Mouse (Mus musculus) left cerebral cortex, postnatal 36 days (tissue): ENCODE data around the gene Tmem51. TPM values are rescaled to one million over a fixed set of nuclear protein-coding genes. Genes with fewer than 3 reads are reported as not detected.
"Not testable (repeated sequence)": the region's sequence is repeated elsewhere in the genome, so short reads cannot be mapped to it uniquely, and the experiment has no call there.

ENCODE experiments used
- DNase-seq, 2 experiments: peaks; one replicate each; pipeline ENCODE4 v3.0.0; 2021 to 2022; ENCODE audit warnings: low spot score in 2 of 2, mixed read lengths in 1 of 2
- intact Hi-C: fragments of 180-260 bp; cut with DNase I; formaldehyde crosslinking; loops from one replicate; pipeline ENCODE4 v1.15.1; 2025
- total RNA-seq, 2 experiments: library from RNA; stranded (reverse); gene quantifications; 2 replicates each; pipeline ENCODE4 v1.2.3; 2021

Tmem51 gene
- total RNA-seq, 2 experiments from 2014 or later = 4.8 to 5.4 TPM

DNA sequence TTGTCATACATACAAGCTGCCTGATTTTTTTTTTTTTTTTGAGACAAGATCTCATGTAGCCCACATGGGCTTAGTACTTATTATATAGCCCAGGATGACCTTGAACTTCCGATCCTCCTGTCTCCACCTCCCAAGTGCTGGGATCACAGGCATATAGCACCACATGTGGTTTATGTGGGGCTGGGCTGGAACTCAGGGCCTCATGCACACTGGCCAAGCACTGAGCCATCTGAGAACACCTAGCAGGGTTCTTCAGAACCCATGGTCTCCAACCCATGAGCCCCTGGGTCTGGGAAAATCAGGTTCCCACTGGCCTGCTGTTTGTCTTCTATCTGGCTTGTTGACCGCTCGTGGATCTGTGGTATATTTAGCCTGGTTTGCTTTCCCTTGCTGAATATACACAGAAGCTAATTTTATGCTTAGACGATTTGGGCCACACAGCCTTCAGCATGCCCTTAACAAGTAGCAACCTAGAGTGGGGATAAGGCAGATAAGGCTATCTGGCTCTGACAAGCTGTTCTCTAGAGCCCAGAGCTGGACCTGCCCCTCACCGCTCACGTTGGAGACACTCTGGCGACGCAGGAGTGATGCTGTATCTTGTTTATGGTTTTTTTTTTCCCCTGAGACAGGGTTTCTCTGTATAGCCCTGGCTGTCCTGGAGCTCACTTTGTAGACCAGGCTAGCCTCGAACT lies 44.3 kb downstream of the Tmem51 start:
- DNase-seq = no peak
- intact Hi-C loops = no loop called here

DNA sequence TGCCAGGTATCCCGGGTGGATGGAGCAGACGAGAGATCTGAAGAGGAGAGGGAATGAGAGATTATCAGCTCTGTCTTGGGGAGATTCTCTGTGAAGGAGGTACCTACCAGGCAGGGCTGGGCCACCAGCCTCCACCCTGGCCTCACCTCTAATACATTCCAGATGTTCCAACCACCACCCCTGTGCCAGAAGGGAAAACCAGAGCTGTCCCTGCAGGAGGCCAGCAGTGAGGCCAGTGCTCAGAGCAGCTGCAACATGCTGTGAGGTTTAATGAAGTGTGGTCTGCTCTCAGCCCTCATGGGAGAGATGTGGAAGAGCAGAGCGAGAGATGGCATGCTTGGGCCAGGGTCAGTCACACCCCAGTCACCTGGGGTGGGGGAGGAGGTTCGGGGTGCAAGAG lies 46.2 kb downstream of the Tmem51 start:
- intact Hi-C loops = no loop called here
- no peak for DNase-seq

GRCm38 (mm10) chr4:142028533-142028932 lies 55.6 kb downstream of the Tmem51 start:
- no peak for DNase-seq
- intact Hi-C loops = no loop called here

- intact Hi-C loops = no loop called here
- DNase-seq = no peak
Measured at GRCm38 (mm10) chr4:142026965-142027364, 57.1 kb downstream of the Tmem51 start.

DNA sequence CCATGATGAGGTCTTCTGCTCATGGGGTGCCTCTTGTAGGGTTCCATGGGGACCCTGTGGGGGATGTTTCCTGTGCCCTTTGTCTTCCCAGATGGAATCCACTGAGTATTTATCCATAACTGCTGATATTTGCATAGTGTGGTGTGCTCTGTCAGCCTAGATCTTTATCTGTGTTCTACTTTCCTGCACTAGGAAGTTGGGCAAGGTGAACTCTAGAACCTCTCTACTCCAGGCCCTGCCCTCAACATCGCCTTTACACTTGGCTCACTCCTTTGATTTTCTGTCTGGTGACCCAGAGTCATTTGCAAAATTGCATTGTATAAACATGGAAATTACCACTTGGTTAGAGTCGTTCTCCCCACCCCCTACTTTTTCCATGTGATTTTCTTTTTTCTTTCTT lies 59.6 kb downstream of the Tmem51 start:
- intact Hi-C loops = no loop called here
- DNase-seq = no peak

- intact Hi-C loops = no loop called here
- no peak for DNase-seq
Measured at GRCm38 (mm10) chr4:142023166-142023565, 60.9 kb downstream of the Tmem51 start.

- intact Hi-C loops = no loop called here
- DNase-seq = no peak
Measured at GRCm38 (mm10) chr4:142017686-142018085, 66.4 kb downstream of the Tmem51 start.

DNA sequence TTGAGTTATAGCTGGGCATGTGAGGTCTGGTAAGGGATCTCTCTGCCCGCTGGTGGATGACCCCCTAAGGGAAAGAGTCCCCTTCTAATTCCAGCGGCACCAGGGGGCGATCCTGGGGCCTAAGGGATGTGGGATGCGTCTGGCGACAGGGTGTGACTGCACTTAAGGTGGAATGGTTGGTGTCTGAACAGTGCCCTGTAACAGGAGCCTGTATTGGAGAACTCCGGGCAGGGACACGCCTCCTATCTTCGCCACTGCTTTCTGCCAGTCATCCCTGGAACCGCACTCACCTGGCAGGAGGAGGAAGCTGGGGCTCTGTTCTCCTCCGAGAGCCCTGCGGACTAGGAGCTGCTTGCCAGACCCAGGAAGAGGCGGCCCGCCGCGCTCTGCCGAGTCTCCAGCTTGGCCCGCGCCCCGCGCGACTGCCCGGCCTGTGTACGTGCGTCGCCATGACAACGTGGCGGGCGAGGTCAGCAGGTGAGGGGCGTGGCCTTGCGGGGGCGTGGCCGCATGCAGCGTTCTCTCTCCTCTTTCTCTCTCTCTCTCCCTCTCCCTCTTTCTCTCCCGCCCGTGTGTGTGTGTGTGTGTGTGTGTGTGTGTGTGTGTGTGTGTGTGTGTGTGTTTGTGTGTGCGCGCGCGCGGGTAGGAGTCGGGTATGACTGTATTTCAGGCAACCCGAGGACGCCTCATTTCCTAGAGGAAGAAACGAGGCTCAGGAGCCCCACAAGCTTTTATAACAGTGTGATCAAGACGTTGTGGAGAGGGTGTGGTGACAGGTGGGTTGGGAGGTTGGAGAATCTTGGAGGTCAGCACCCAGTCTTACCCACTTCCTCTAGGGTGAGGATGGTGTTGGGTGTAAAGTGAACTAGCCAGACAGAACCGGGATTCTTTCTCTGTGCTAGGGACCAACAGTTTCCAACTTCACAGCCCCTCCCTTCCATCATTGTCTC lies 69.2 kb downstream of the Tmem51 start, which contains the start of gene Fhad1:
Gene Fhad1 (minus strand): TSS at position 424 of the 950 bp plus-strand sequence.
- intact Hi-C loops = no loop called here
- peak; percentile 53 to 54 for DNase-seq

GRCm38 (mm10) chr4:142011236-142011635 lies 72.9 kb downstream of the Tmem51 start:
- intact Hi-C loops = no loop called here
- DNase-seq = no peak

GRCm38 (mm10) chr4:142010441-142010840 lies 73.7 kb downstream of the Tmem51 start:
- DNase-seq = no peak
- intact Hi-C loops = no loop called here

DNA sequence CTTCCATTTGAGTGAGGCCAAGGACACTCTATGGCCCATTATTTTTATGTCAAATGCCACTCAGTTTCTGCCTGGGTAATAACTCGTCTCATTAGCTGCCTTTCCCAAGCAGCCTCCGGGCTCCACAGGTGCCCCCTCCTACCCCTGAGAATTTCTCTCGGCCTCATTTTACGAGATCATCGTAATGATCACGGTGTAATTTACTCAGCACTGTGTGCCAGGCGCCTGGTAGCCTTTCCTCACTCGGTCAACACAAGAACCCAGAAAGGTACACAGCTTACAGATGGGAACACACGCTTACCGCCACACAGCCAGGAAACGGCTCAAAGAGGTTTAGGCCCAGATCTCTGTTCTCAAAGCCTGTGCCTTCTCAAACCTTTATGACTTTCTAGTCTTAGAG lies 75.9 kb downstream of the Tmem51 start:
- no peak for DNase-seq
- intact Hi-C loops = loop anchor here (10.0 kb wide), 1 partner anchor 227 kb away; the partner anchor contains the start of gene Kazn

- intact Hi-C loops = loop anchor here (10.0 kb wide), 1 partner anchor 234 kb away; the partner anchor contains the start of gene Kazn
- DNase-seq = no peak
Measured at GRCm38 (mm10) chr4:142000581-142000980, 83.5 kb downstream of the Tmem51 start.

DNA sequence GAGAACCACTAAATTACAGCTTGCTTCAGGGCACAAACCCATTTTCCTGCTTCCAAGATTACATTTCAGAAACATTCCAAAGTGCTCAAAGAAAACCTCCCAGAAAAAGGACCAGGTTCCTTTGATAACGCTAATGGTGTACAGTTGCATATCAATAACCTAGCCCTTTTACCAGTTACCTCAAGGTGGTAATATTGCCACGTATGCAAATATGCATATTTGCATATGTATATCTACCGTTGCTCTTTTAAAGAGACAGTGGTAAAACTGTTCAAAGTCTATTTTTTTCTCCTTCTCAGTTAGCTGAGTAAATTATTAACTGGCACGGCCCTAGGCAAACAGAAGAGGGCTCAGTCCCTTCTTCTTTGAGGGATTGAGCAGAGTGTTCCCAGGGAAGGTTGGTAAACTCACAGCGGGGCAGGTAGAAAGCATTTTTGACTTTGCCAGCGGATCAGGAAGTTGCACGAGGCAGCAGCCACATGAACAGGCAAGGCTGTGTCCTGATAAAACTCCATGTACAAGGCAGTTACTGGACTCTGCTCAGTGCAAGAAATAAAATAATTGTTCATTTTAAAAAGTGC lies 84.5 kb downstream of the Tmem51 start:
- intact Hi-C loops = loop anchor here (10.0 kb wide), 1 partner anchor 235 kb away; the partner anchor contains the start of gene Kazn

DNA sequence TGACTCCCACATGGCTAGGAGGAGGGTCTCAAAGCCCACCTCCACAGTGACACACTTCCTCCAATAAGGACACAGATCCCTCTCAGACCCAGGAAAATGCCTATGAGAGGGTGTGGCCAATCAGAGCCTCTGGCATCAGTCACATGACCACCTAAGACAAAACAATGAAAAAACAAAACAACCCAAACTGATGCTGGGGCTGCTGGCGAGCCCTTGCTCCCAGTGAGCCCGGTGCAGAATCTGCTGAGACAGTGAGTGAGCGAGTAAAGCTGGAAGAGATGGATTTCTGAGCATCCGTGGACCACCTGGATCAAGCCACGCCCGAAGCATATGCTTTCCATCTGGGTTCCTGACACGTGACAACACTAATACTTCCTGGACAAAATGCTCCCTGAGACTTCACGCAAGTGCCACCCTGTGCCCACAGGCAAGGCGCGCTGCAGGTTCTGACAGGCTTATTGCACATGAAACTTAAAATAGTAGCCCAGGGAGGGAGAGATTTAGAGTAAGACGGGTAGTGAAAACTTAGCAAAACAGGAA lies 85.8 kb downstream of the Tmem51 start:
- DNase-seq = no peak
- intact Hi-C loops = no loop called here

More for the DNA sequence above, 84.5 kb downstream of the Tmem51 start:
- DNase-seq = no peak

GRCm38 (mm10) chr4:141996880-141997279 lies 87.2 kb downstream of the Tmem51 start:
- intact Hi-C loops = no loop called here
- no peak for DNase-seq

DNA sequence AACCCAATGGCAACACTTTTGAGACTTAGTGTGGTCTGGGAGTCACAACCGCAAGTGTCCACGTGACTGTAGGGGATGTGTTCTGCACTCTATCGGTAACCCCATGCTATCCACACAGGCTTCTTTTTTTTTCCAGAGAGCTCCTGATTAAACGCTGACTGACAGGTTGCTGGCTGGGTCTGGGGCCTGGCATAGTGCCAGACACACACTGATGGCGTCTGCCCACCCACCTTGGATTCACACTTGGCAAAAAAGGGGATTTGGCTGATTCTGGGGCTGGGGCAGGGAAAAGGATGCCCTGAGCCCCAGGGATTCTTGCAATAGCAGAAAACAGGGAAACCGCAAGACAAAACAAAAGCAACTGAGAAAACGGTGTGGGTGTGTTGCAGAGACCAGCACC lies 88.0 kb downstream of the Tmem51 start:
- intact Hi-C loops = no loop called here
- no peak for DNase-seq

DNA sequence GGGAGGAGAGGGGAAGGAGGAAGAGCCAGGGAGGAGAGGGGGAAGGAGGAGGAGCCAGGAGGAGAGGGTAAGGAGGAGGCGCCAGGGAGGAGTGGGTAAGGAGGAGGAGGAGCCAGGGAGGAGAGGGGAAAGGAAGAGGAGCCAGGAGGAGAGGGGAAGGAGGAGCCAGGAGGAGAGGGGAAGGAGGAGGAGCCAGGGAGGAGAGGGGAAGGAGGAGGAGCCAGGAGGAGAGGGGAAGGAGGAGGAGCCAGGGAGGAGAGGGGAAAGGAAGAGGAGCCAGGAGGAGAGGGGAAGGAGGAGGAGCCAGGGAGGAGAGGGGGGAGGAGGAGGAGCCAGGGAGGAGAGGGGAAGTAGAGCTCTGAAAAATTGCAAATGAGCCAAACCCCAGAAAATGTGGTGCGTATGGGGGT lies 90.0 kb downstream of the Tmem51 start:
- intact Hi-C loops = not testable (repeated sequence)

DNA sequence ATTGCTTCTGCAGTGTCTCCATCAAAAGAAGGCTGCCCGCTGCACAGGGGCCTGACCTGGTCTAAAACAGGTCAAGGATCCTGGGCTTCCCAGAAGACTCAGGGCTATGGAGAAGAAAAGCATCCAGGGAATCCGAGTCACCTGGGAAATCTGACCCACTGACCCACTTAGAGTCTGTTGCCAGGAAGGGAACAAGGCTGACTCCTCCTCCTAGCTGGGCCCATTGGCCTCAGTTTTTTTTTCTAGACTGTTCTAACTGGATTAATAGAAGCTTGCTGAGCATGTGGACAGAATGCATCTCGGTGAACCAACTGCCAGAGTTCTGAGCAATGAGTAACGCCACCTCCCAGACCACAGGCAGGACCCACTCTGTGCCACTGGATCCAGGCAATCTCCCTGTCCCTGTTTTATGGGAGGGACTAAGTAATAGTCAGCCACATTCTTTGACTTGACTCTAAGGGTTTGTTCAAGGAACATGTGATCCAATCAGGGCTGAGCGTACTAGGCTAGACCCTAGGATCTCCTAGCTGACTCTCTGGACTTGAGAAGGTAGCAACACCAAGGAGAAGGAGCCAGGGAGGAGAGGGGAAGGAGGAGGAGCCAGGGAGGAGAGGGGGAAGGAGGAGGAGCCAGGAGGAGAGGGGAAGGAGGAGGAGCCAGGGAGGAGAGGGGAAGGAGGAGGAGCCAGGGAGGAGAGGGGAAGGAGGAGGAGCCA lies 90.6 kb downstream of the Tmem51 start:
- intact Hi-C loops = no loop called here
- DNase-seq = no peak

More for the DNA sequence above, 90.0 kb downstream of the Tmem51 start:
- DNase-seq = not testable (repeated sequence)

DNA sequence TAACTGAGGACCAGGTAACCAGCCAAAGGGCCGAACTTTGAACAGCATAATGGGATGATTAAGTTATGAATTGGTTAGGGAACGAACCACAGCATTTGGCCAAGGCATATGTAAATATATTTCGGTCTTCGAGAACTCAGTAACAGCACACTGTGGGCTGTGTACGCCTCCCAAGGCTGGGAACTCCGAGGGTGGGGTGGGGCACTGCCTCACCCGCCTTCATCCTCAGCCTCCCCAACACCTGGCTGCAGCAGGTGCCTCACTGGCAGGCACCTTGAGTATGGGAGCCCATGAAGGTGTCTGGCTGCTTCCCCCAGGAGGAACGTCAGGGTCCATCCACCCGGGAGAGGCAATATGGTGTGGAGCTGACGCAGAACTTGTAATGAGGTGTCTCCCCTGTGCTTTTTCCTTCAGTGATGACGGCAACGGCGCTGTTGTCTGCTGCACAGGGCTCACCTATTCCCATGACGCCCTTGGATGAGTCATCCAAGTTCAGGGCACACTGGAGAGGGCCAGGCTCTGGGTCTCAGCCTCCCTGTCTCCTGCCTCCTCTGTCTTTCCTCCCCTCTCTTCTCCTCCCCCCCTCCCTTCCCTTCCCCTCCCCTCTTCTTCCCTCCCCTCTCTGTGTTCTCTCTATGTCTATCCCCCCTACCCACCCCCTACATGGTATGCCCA lies 91.4 kb downstream of the Tmem51 start:
- intact Hi-C loops = no loop called here
- no peak for DNase-seq
